Mouse (Mus musculus): ENCODE data around the gene Krtap17-1. TPM values are rescaled to one million over a fixed set of nuclear protein-coding genes. Genes with fewer than 3 reads are reported as not detected.

The Krtap17-1 gene
- polyA plus RNA-seq (2017; shearing (Covaris generic)), result not detected

DNA sequence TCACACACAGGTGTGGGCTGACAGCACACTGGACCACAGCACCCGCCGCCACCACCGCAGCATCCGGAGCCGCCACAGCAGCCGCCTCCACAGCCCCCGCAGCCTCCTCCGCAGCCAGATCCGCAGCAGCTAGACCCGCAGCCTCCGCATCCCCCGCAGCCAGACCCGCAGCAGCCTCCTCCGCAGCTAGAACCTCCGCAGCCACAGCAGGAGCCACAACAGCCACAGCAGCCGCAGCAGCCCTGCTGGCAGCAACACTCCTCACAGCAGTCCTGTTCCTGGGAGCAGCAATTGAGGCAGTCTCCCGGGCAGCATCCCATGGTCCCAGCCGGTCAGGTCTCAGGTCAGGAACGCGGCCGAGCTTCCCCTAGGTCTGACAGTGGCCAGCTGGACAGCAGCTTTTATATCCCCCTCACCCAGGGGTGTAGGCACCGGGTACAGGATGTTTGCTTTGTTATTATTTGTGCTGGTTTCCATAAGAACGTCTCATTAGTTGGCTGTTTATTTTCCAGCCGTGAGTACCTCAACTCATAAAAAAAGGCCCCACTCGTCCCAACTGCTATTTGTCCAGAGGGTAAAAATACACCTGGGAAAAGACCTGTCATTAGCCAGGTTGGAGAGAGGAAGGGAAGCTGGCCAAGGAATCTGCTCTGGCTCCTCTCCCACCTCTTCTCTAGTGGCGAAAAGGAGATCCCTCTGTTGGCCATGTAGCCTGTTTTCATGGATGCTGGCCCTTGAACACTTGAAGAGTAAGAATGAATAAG, at the start of gene Krtap17-1:
Gene Krtap17-1 (minus strand): TSS at position 375 of the 764 bp plus-strand sequence.
- no peak for ATAC-seq

DNA sequence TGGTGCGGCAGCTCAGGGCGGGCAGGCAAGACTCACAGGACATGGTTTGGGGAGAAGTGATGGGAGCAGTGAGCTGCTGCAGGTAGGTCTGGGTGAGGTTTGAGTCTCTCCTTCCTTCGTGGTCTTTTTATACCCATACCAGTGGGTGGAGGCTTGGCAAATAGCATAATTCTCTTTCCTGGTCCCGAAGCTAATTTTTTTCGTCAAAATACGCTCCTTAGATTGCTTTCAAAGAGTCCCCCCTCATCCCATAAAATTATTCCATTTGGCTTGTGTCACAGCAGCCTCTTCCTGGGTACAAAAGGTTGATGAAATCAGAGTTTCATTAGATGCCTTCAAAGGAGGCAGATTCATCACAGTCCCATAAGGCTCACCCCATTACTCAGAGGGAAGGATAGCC, 47.7 kb upstream of the Krtap17-1 start, which contains the start of gene Krt34:
Gene Krt34 (minus strand): TSS at position 101 of the 400 bp plus-strand sequence.
- no peak for ATAC-seq

DNA sequence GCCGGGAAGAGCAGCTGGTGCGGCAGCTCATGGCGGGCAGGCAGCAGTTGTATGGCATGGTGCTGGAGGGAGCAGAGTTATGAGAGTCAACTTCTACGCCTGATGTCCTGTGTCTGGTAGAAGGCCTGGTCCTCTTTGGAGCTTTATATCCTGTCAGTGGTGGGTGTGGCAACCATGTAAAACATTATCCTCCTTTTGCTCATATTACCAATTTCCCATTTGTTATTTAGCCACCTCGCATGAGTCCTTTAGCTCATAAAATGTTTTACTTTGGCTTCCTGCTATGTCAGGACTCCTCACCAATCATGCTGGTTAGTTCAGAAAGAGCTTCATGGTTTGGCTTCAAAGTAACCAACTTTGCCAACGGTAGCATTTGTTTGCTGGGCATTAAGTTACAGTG, 36.0 kb upstream of the Krtap17-1 start, which contains the start of gene Krt33b:
Gene Krt33b (minus strand): TSS at position 101 of the 400 bp plus-strand sequence.
- ATAC-seq, result no peak

GRCm38 (mm10) chr11:100021438-100021837, 27.6 kb upstream of the Krtap17-1 start:
- no peak for ATAC-seq

DNA sequence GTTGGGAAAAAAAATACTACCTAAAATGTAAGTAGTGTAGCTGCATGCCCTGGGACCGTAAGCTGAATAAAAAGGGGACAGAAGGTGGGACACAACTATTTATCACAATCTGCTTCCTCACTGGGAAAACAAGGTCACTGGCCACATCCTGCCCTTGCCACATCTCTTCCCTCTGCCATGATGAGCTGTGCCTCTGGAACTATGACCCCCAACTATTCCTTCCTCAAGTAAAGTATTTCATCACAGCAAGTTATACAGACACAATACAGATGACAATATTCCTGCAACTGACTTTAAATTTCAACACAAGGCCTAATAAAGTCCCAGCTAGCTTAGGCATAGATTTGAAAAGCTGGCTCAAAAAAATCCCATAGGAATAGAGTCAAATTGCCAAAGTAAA, 25.7 kb upstream of the Krtap17-1 start:
- ATAC-seq, result no peak

DNA sequence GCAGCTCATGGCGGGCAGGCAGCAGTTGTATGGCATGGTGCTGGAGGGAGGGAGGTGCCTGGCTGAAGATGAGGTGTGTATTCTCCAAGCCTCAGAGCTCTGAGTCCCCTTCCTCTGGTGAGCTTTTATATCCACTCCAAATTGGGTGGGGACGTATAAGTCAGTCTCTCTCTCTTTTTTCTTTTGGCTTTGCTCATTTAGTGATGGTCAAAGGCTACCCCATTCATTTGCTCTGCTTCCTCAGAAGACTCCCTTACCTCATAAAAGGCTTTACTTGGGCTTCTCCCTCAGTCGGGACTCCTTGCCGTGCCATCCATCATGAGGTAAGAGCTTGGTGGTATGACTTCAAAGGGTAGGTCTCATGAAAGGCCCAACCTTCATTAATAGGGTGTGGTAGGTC, 22.3 kb upstream of the Krtap17-1 start, which contains the start of gene Krt33a:
Gene Krt33a (minus strand): TSS at position 101 of the 400 bp plus-strand sequence.
- ATAC-seq, result no peak

DNA sequence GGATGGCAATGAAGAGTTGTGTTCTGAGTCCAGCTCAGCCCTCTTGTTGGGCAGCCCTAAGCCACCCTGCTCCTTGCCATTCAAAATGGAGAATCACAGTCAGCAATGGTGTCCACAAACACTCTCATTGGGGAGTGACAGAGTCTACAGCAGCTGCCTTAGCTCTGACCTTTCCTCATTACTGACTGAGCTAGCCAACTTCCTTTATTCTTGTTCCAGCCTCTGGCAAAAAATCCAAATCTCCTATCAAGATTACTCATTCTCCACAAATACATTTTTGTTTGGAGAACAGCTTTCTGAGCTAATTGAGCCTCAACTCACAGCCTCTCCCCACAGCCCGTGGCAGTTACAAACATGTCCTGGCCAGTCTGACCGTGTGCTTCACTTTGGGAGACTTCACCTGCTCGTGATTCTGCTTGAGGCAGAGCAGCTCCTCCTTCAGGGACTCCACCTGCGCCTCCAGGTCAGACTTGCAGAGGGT, 19.9 kb upstream of the Krtap17-1 start:
- no peak for ATAC-seq

- ATAC-seq, result no peak
Measured at GRCm38 (mm10) chr11:100010682-100011081, 16.9 kb upstream of the Krtap17-1 start.

GRCm38 (mm10) chr11:100008336-100008735, 14.5 kb upstream of the Krtap17-1 start:
- ATAC-seq, result no peak

GRCm38 (mm10) chr11:100006624-100007023, 12.8 kb upstream of the Krtap17-1 start:
- ATAC-seq, result no peak

DNA sequence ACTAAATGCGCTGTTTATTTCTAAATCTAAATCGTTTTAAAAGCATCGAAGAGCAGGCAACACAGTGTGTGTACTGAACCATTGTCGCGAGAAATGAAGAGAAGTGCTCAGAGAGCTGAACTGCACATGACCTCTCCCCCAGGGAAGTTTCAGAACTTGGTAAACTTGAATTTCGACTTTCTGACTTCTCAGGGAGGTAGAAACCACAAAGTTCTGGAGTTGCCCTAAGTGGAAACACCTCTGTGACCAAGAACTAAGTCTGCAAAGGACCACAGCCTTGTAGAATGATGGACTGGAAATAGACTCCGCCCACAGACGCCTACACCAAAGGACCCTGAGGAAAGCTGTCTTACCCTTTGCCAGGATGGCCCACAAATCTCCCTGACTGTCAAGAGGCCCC, 12.1 kb upstream of the Krtap17-1 start:
- no peak for ATAC-seq

DNA sequence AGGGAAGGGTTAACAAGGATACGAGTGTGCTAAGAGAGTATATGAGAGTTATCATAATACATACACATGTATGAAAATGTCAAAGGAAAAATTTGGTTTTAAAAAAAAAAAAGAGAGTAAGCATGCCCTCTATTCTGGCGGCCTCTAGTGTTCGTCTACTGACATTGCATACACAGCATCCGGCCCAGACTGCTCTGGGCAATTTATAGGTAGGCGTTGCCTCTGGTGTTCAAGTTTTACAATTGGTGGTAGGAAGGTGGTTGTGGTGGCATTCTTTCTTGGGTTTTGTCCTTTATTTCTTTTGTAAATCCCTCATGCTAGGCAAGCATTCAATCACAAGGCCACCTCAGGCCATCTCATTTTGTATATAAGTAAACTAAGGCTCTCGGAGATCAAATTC, 11.1 kb upstream of the Krtap17-1 start:
- ATAC-seq, result no peak

- ATAC-seq, result no peak
Measured at GRCm38 (mm10) chr11:99999091-99999490, 5.3 kb upstream of the Krtap17-1 start.

DNA sequence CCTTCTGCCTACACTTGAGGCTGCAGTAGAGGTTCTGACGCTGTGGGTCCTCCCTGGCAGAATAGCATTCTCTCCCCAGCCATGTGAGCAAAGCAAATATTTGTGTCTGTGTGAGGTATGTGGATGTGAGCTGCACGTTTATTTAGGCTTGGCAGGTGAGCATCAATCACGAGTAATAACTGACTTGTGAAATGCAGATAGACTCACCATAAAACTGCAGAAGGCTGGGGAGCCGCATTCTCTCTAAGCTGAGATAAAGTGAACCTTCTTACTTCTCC, 529 bp upstream of the Krtap17-1 start:
- no peak for ATAC-seq

GRCm38 (mm10) chr11:99990571-99990970, 3.2 kb downstream of the Krtap17-1 start:
- no peak for ATAC-seq

DNA sequence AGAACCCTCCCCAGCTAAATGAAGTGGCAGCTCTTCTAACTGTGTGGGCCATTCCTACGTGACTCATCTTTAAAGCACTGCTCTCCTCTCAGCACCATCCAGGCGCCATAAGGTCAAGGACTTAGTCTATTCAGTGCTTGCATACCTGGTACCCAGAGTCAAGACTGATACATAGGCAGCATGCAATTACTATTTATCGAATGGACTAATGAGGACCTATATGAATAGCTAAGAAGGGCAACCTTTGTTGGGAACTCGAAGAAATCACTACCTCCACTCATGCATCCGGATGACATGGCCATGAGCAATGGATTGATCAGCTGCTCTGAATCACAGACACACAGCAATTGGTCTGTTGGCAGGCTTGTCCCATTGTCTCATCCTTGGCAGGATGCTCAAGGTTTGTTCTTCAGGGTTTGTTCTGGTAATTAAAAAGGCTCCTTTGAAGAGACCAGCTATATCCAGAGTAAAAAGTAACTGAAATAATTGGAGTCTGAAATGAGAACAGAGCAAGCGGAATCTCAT, 3.9 kb downstream of the Krtap17-1 start:
- no peak for ATAC-seq

GRCm38 (mm10) chr11:99988530-99988929, 5.3 kb downstream of the Krtap17-1 start:
- ATAC-seq, result no peak

DNA sequence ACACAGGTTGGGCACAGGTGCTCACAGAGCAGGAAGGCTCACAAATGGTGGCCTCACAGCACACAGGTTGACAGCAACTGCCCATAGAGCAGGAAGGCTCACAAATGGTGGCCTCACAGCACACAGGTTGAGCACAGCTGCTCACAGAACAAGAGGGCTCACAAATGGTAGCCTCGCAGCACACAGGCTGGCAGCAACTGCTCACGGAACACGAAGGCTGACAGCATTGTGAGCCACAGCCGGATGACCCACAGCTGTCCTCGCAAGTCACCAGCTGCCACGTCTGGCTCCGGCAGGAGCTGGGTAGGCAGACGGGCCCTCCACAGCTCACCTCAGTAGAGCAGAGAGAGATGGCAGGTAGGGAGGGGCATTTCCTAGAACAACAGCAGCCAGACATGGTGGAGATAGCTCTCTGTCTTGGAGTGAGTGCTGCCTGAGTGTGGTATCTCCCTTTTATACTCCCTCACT, 7.6 kb downstream of the Krtap17-1 start, which contains the start of gene Krtap16-1:
Gene Krtap16-1 (minus strand): TSS at position 418 of the 468 bp plus-strand sequence.
- ATAC-seq, result no peak

DNA sequence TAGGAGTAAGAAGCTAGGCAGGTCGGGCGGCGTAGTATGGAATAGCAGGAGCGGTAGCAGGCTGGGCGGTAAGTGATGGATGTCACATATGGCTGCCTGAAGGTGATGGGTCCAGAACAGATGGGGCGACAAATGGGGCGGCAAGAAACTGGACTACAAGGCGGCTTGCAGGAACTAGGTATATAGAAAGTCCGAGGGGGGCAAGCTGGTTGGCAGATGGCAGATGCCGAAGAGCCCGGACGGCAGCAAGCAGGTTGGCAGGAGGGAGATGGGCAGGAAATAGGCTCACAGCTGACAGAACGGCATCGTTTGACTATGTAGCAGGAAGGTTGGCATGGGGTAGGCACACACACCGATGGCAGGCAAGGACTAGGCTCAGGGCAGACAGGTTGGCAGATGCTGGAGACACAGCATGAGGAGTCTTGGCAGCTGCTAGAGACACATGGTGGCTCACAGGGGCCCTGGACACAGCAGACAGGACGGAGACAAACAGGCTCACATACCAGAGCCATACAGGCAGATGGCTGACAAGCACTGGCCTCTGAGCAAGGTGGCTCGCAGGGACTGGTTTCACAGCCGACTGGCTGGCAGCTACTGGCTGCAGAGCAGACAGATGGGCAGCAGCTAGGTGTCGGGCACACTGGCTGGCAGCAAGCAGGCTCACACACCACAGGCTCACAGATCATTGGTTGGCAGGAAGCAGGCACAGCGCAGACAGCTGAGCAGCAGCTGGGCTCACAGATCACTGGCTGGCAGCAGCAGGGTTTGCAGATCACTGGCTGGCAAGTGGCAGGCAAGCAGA, 8.3 kb downstream of the Krtap17-1 start:
- no peak for ATAC-seq

GRCm38 (mm10) chr11:99983442-99983841, 10.4 kb downstream of the Krtap17-1 start:
- no peak for ATAC-seq

- ATAC-seq, result no peak
Measured at GRCm38 (mm10) chr11:99982731-99983130, 11.1 kb downstream of the Krtap17-1 start.

- ATAC-seq, result no peak
Measured at GRCm38 (mm10) chr11:99978953-99979352, 14.8 kb downstream of the Krtap17-1 start, which contains the start of gene Krtap29-1. TSS of gene Krtap29-1 (minus strand) at chr11:99979053.

DNA sequence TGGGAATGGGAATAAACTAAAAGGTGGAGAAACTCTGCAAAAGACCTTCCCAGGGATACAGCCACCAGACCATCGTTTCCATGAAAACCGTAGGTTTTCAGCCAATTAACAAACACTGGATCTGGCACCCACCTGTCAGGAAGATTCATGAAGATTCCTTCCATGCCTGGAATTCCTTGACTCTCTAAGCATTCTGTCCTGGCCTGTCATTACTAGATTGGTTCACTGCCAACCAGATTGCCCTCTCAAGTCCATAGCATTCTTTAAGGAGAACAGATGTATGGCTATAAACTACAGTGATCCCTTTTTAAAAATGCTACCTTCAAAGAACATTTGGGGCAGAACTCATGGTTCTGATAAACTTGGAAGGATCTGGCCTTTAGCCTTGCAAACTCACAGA, 27.8 kb downstream of the Krtap17-1 start:
- no peak for ATAC-seq
